Mouse (Mus musculus): ENCODE measurements around the gene 2010111I01Rik. TPM values are rescaled to one million over a fixed set of nuclear protein-coding genes. Genes with fewer than 3 reads are reported as not detected.

Gene 2010111I01Rik
- polyA plus RNA-seq, 1 experiment from 2014 or later, result 28.5 TPM

- WGBS, result 10% methylated on average over 8 of the region's 8 CpGs
- H3K36me3 ChIP-seq, result no peaks in the 10 kb centered on the region
- no peak overlapping the region for H3K4me3 ChIP-seq
- peak; percentile 34 for DNase-seq (ENCODE audit: low spot score)
- peaks cover 39% of the 10 kb centered on the region for H3K4me1 ChIP-seq
- no peaks in the 10 kb centered on the region for H3K9me3 ChIP-seq (replicated peaks)
- peak overlapping the region; percentile 69 for H3K27ac ChIP-seq (replicated peaks)
- no peaks in the 10 kb centered on the region for H3K27me3 ChIP-seq (ENCODE audit: low read depth, poor library complexity, severe bottlenecking)
These were observed 129.8 kb downstream of the 2010111I01Rik start for GRCm38 (mm10) chr13:63094317-63095131.

DNA sequence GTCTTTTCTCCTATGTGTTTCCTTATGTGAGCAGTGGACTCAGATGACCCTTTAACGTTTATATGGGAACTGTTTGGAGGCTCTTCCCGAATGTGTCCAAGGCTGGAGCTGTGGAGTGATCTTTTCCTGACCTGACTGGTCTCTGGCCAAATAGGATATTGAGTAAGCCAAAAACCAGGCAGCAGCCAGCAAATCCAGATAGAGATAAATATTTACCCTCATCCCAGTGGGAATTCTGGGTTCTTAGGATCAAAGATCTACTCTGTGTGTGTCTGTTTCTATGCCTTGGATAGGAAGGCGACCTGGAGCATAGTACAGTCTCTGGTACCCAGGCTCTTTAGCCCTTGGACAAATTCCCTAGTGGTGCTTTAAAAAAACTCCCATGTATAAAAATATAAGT, 132.1 kb downstream of the 2010111I01Rik start:
- Histone ChIP-seq H3K9me3 (replicated peaks) (no peaks in the 10 kb centered on the region), H3K27me3 (ENCODE audit: low read depth, poor library complexity, severe bottlenecking) (no peaks in the 10 kb centered on the region), H3K27ac (replicated peaks) (no peak overlapping the region), H3K4me3 (no peak overlapping the region), H3K36me3 (no peaks in the 10 kb centered on the region), H3K4me1 (peaks cover 25% of the 10 kb centered on the region)
- DNase-seq (ENCODE audit: low spot score), result no peak
- 69% methylated on average over 3 of the region's 3 CpGs for WGBS

DNA sequence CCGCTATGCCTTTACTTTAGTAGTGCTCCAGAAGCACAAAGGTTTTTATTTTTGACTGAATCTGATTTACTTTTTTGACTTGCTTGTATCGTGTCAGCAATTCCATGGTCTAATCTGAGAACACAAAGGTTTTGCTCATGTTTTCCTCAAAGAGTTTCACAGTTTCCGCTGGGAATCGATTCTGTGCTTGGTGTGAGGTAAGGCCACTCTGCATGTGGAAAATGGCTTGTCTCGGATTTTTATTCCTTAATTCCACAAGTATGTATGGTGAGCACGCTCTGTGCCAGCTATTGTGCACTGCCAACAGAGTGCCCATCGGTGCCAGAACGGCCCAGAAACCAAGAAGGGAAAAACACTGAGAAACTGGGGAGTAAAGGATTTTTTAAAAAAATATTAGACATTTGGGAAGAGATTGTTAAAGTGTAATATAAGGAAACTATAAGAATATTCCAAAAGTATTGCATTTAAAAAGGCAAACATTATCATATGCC, 132.8 kb downstream of the 2010111I01Rik start:
- whole genome bisulfite sequencing, result 91% methylated on average over 8 of the region's 8 CpGs
- no peaks in the 10 kb centered on the region for H3K36me3 ChIP-seq
- no peak for DNase-seq (ENCODE audit: low spot score)
- H3K27me3 ChIP-seq (ENCODE audit: low read depth, poor library complexity, severe bottlenecking), result no peaks in the 10 kb centered on the region
- H3K27ac ChIP-seq (replicated peaks), result no peak overlapping the region
- no peaks in the 10 kb centered on the region for H3K9me3 ChIP-seq (replicated peaks)
- H3K4me1 ChIP-seq, result peaks cover 32% of the 10 kb centered on the region
- no peak overlapping the region for H3K4me3 ChIP-seq

DNA sequence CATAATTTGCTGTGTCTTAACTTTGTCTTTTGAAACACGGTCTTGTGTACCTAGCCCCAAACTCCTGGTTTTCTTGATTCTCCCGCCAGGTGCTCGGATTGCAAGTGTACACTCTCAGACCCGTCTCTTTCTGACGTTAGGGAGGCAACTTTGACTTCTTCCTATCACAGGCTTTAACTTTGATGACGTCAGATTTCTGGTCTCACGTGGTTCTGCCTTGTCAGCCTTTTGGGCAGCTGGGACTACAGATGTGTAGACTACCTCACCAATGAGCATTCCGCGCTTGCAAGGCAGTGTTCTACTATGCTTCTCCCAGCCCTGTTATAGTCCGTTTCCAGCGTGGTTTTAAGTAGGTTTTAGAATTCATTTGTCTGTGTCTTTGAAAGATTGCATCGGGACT, 137.1 kb downstream of the 2010111I01Rik start:
- H3K9me3 ChIP-seq (replicated peaks), result no peaks in the 10 kb centered on the region
- no peak for DNase-seq (ENCODE audit: low spot score)
- H3K36me3 ChIP-seq, result no peaks in the 10 kb centered on the region
- H3K4me1 ChIP-seq, result peaks cover 18% of the 10 kb centered on the region
- WGBS, result 82% methylated on average over 12 of the region's 12 CpGs
- no peaks in the 10 kb centered on the region for H3K27me3 ChIP-seq (ENCODE audit: low read depth, poor library complexity, severe bottlenecking)
- no peak overlapping the region for H3K4me3 ChIP-seq
- H3K27ac ChIP-seq (replicated peaks), result no peak overlapping the region

- H3K27ac ChIP-seq (replicated peaks), result no peak overlapping the region
- no peak for DNase-seq (ENCODE audit: low spot score)
- H3K27me3 ChIP-seq (ENCODE audit: low read depth, poor library complexity, severe bottlenecking), result no peaks in the 10 kb centered on the region
- no peak overlapping the region for H3K4me3 ChIP-seq
- 72% methylated on average over 8 of the region's 8 CpGs for WGBS
- no peaks in the 10 kb centered on the region for H3K9me3 ChIP-seq (replicated peaks)
- no peaks in the 10 kb centered on the region for H3K36me3 ChIP-seq
- peaks cover 18% of the 10 kb centered on the region for H3K4me1 ChIP-seq
These were observed 138.3 kb downstream of the 2010111I01Rik start for GRCm38 (mm10) chr13:63102848-63103585.

DNA sequence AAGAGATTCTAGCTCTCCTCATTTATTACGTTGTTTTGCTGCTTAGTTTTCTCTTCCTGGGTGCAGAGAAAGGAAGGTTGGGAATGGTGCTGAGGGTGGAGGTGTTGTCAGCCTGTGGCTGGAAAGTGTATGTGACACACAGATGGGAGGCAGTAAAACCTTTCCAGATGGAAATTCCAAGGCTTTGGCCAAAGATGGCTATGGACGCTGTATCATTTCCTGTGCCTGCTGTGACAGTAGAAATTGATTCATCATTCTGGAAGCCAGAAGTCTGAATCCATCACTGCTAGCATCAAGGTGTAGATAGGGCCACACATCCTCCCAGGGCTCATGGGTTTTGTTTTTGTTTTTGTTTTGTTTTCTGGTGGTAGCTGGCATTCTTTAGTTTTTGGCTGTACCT, 141.9 kb downstream of the 2010111I01Rik start:
- WGBS, result 84% methylated on average over 2 of the region's 2 CpGs
- Histone ChIP-seq H3K4me3 (no peak overlapping the region), H3K4me1 (peaks cover 30% of the 10 kb centered on the region)

GRCm38 (mm10) chr13:63108601-63109000, 143.9 kb downstream of the 2010111I01Rik start:
- Histone ChIP-seq H3K9me3 (replicated peaks) (0 out of 2 replicates have a peak, but pooled peaks cover 3% of the 10 kb centered on the region), H3K36me3 (no peaks in the 10 kb centered on the region), H3K27ac (replicated peaks) (peak overlapping the region; percentile 35), H3K4me3 (no peak overlapping the region), H3K27me3 (ENCODE audit: low read depth, poor library complexity, severe bottlenecking) (no peaks in the 10 kb centered on the region), H3K4me1 (peaks cover 33% of the 10 kb centered on the region)
- no peak for DNase-seq (ENCODE audit: low spot score)
- WGBS, result 74% methylated on average over 2 of the region's 2 CpGs

More for the DNA sequence above, 141.9 kb downstream of the 2010111I01Rik start:
- no peak overlapping the region for H3K27ac ChIP-seq (replicated peaks)
- H3K27me3 ChIP-seq (ENCODE audit: low read depth, poor library complexity, severe bottlenecking), result no peaks in the 10 kb centered on the region
- no peaks in the 10 kb centered on the region for H3K36me3 ChIP-seq
- 0 out of 2 replicates have a peak, but pooled peaks cover 3% of the 10 kb centered on the region for H3K9me3 ChIP-seq (replicated peaks)
- DNase-seq (ENCODE audit: low spot score), result no peak

DNA sequence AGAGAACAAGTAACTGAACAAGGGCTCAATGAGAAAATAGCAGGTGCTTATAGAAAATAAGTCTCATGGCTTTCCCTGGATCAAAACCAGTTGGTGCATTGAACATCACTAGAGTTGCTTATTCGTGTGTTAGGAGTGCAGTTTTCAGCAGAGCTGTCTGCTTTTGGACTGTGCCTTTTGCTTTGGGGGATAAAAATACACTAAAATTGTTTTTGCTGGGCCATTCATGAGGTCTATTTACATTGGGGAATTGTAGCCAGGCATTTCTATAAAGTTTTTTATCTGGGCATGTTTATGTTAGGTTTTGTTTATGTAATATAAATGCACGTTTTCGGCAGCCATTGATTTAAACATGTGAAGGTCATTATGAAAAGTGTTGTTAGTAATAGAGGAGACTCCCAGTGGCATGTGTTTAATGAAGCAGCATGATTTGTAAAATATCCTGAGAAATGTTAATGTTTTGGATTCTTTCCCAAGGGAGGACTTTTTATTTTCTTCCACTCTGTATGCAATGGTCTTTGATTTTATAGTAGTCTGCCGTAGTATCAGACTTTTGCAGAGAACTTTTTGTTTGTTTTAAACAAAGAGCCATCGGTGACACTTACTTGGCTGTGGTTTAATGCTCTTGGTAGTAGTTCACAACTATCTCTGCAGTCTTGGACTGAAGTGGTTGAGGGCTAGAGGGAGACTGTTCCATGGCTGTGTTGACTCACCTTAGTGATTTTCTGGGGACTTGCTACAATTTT, 146.8 kb downstream of the 2010111I01Rik start:
- no peak overlapping the region for H3K4me3 ChIP-seq
- H3K27ac ChIP-seq (replicated peaks), result peak overlapping the region; percentile 88
- DNase-seq (ENCODE audit: low spot score), result no peak
- 80% methylated on average over 5 of the region's 5 CpGs for WGBS
- peaks cover 51% of the 10 kb centered on the region for H3K4me1 ChIP-seq
- 0 out of 2 replicates have a peak, but pooled peaks cover 6% of the 10 kb centered on the region for H3K9me3 ChIP-seq (replicated peaks)
- no peaks in the 10 kb centered on the region for H3K27me3 ChIP-seq (ENCODE audit: low read depth, poor library complexity, severe bottlenecking)
- no peaks in the 10 kb centered on the region for H3K36me3 ChIP-seq

GRCm38 (mm10) chr13:63112043-63112597, 147.4 kb downstream of the 2010111I01Rik start:
- no peak overlapping the region for H3K4me3 ChIP-seq
- H3K9me3 ChIP-seq (replicated peaks), result 0 out of 2 replicates have a peak, but pooled peaks cover 6% of the 10 kb centered on the region
- H3K27me3 ChIP-seq (ENCODE audit: low read depth, poor library complexity, severe bottlenecking), result no peaks in the 10 kb centered on the region
- no peak for DNase-seq (ENCODE audit: low spot score)
- peaks cover 51% of the 10 kb centered on the region for H3K4me1 ChIP-seq
- 77% methylated on average over 4 of the region's 4 CpGs for WGBS
- H3K27ac ChIP-seq (replicated peaks), result peak overlapping the region; percentile 88
- no peaks in the 10 kb centered on the region for H3K36me3 ChIP-seq

GRCm38 (mm10) chr13:63112598-63113372, 148.1 kb downstream of the 2010111I01Rik start:
- H3K4me1 ChIP-seq, result peaks cover 51% of the 10 kb centered on the region
- peak; percentile 64 for DNase-seq (ENCODE audit: low spot score)
- no peaks in the 10 kb centered on the region for H3K36me3 ChIP-seq
- 0 out of 2 replicates have a peak, but pooled peaks cover 6% of the 10 kb centered on the region for H3K9me3 ChIP-seq (replicated peaks)
- no peaks in the 10 kb centered on the region for H3K27me3 ChIP-seq (ENCODE audit: low read depth, poor library complexity, severe bottlenecking)
- H3K4me3 ChIP-seq, result no peak overlapping the region
- peak overlapping the region; percentile 88 for H3K27ac ChIP-seq (replicated peaks)
- 43% methylated on average over 10 of the region's 10 CpGs for WGBS

DNA sequence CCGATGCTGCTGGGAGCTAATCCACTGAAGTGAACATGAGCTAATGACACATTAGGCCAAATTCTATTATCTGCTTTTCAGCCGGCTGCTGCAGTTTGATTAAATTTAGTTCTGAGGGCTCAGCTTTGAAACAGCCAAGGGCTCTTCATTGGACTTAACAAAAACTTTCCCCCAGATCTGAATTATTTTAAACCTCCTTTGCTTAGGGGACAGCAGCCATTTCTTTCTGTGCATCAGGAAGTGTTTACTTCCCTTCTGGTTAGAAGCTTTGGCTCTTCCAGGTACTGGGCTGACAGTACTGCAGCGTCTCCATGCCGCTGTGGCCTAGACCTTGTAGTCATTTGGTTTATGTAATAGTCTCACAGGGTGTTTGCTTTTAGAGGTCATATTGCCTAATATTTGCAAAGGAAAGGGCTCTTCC, 149.2 kb downstream of the 2010111I01Rik start:
- peak; percentile 40 for DNase-seq (ENCODE audit: low spot score)
- Histone ChIP-seq H3K36me3 (no peaks in the 10 kb centered on the region), H3K27me3 (ENCODE audit: low read depth, poor library complexity, severe bottlenecking) (no peaks in the 10 kb centered on the region), H3K4me3 (no peak overlapping the region), H3K9me3 (replicated peaks) (0 out of 2 replicates have a peak, but pooled peaks cover 6% of the 10 kb centered on the region), H3K4me1 (peaks cover 47% of the 10 kb centered on the region), H3K27ac (replicated peaks) (peak overlapping the region; percentile 88)
- WGBS, result 35% methylated on average over 4 of the region's 4 CpGs
